Mouse (Mus musculus) lung, embryonic 15.5 days (tissue): ENCODE results near the gene 1700016D06Rik. TPM values are rescaled to one million over a fixed set of nuclear protein-coding genes. Genes with fewer than 3 reads are reported as not detected.
"Not testable (repeated sequence)": the region's sequence is repeated elsewhere in the genome, so short reads cannot be mapped to it uniquely, and the experiment has no call there.

Experiments used
- ATAC-seq: fragments of 200-750 bp; cut with Nextera tagmentation; 2 replicates; pipeline ENCODE4 v1.8.0; 2017; ENCODE audit warnings: moderate number of reproducible peaks, borderline replicate concordance; ENCODE audit not compliant: low FRiP score, low TSS enrichment; ENCODE audit errors: extremely low read depth
- H3K27ac ChIP-seq: fragments of 300-500 bp; sonication (generic); 2 replicates; pipeline ENCODE4 v1.5.1; 2015; ENCODE audit warnings: moderate library complexity, mild to moderate bottlenecking, inconsistent platforms
- H3K27me3 ChIP-seq: fragments of 300-500 bp; sonication (generic); 2 replicates; pipeline ENCODE4 v1.6.1; 2015; ENCODE audit warnings: inconsistent platforms
- H3K36me3 ChIP-seq: fragments of 300-500 bp; sonication (generic); 2 replicates; pipeline ENCODE4 v1.6.1; 2015; ENCODE audit warnings: inconsistent platforms
- H3K4me1 ChIP-seq: fragments of 300-500 bp; sonication (generic); 2 replicates; pipeline ENCODE4 v1.6.1; 2015; ENCODE audit warnings: inconsistent platforms
- H3K4me2 ChIP-seq: fragments of 300-500 bp; sonication (generic); 2 replicates; pipeline ENCODE4 v1.6.1; 2015; ENCODE audit warnings: inconsistent platforms, mild to moderate bottlenecking, moderate library complexity
- H3K4me3 ChIP-seq: fragments of 300-500 bp; sonication (generic); 2 replicates; pipeline ENCODE4 v1.5.1; 2015; ENCODE audit warnings: mild to moderate bottlenecking, inconsistent platforms
- H3K9ac ChIP-seq: fragments of 300-500 bp; sonication (generic); 2 replicates; pipeline ENCODE4 v1.6.1; 2015; ENCODE audit warnings: inconsistent platforms
- H3K9me3 ChIP-seq: fragments of 300-500 bp; sonication (generic); 2 replicates; pipeline ENCODE4 v1.6.1; 2016; ENCODE audit warnings: inconsistent platforms
- WGBS: fragments of 180-500 bp; shearing (Covaris S2); methylation state at CpG from one replicate; pipeline ENCODE4 v1.1.7; 2015; 5-methylcytosine and 5-hydroxymethylcytosine counted together
- polyA plus RNA-seq: library from polyadenylated mRNA; unstranded; fragments of >200 nt; fragmentation: Nextera tagmentation; extraction: Ambion mirVana; gene quantifications from 2 replicates; pipeline ENCODE4 v1.2.1, GENCODE M21; 2015

Gene 1700016D06Rik
- polyA plus RNA-seq, 1 experiment from 2014 or later = not detected

DNA sequence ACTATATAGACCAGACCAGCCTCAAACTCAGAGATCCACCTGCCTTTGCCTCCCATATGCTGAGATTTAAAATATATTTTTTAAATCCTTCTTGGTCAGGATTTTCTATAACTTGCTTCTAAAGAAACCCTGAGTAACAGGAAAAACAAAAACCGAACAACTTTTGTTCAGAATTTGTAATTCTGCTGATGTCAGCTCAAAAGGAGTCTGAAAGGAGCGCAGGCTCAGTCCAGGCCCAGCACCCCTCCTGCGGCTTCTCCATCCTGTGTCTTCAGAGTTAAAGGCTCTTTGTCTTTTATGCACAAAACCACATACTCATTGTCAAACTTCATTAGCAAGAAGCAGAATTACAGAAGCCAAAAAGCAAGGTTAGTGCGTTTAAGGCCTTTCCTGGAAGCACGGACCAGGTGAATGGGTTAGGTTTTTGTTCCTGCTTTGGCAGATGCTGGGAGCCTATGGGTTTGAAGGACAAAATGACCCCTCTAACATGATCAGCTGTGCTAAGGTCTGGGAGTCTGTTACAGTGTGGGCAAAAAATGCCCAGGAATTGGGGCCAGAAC lies 1.3 kb downstream of the 1700016D06Rik start:
- H3K4me2 ChIP-seq = no peak overlapping the region
- no peaks in the 10 kb centered on the region for H3K36me3 ChIP-seq
- H3K27ac ChIP-seq = no peak overlapping the region
- H3K4me1 ChIP-seq = no peaks in the 10 kb centered on the region
- no peak overlapping the region for H3K9ac ChIP-seq
- 89% methylated on average over 5 of the region's 5 CpGs for WGBS
- peaks cover 19% of the 10 kb centered on the region; the same call in 1 of the 2 replicates for H3K27me3 ChIP-seq
- ATAC-seq = no peak
- no peaks in the 10 kb centered on the region for H3K9me3 ChIP-seq
- H3K4me3 ChIP-seq = no peak overlapping the region

DNA sequence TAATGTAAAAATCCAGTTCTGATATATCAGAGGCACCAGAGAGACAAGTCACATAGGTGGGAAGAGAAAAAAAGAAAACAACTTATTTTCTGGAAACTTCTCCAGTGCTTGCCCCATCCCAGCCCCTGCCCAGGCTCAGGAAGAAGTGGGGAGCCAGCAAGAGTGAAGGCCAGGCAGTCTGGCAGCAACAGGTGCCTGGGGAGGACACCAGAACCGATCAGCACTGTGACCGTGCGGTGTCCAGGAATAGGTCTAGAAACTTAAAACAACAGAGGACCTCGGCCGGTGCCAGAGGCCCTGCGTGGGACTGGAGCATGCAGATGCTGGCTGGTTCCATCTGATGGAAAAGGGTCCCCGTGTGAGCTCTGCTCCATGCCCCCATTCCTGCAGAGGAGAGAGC lies 3.4 kb downstream of the 1700016D06Rik start:
- H3K27ac ChIP-seq = no peak overlapping the region
- 90% methylated on average over 7 of the region's 7 CpGs for WGBS
- no peak for ATAC-seq
- H3K36me3 ChIP-seq = no peaks in the 10 kb centered on the region
- H3K4me3 ChIP-seq = no peak overlapping the region
- H3K9me3 ChIP-seq = no peaks in the 10 kb centered on the region
- no peak overlapping the region for H3K9ac ChIP-seq
- H3K27me3 ChIP-seq = peaks cover 19% of the 10 kb centered on the region; the same call in 1 of the 2 replicates
- no peak overlapping the region for H3K4me2 ChIP-seq
- H3K4me1 ChIP-seq = 0 out of 2 replicates have a peak, but pooled peaks cover under 1% of the 10 kb centered on the region

DNA sequence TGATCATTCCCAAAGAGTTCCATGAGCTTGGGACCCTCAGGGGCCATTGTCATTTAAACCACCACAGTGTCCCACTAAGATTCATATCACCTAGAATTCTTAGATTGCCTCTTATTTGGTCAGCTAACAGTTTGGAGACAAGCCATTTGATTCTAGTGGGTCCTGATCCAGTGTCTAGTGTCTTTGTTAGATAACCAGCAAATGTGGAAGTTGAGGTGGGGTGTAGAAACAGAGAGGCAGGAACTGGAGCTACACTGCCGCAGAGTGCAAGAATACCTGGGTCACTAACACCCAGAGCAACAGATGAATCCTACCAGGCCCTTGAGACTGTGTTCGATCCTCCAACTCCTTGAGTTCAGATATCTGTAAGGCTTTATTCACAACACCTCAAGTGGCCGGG lies 4.7 kb downstream of the 1700016D06Rik start:
- H3K9ac ChIP-seq = no peak overlapping the region
- WGBS = 82% methylated on average over 3 of the region's 3 CpGs
- H3K4me2 ChIP-seq = no peak overlapping the region
- H3K4me1 ChIP-seq = 0 out of 2 replicates have a peak, but pooled peaks cover 6% of the 10 kb centered on the region
- no peaks in the 10 kb centered on the region for H3K36me3 ChIP-seq
- H3K9me3 ChIP-seq = no peaks in the 10 kb centered on the region
- ATAC-seq = no peak
- peaks cover 18% of the 10 kb centered on the region; the same call in 1 of the 2 replicates for H3K27me3 ChIP-seq
- no peak overlapping the region for H3K4me3 ChIP-seq
- H3K27ac ChIP-seq = no peak overlapping the region

DNA sequence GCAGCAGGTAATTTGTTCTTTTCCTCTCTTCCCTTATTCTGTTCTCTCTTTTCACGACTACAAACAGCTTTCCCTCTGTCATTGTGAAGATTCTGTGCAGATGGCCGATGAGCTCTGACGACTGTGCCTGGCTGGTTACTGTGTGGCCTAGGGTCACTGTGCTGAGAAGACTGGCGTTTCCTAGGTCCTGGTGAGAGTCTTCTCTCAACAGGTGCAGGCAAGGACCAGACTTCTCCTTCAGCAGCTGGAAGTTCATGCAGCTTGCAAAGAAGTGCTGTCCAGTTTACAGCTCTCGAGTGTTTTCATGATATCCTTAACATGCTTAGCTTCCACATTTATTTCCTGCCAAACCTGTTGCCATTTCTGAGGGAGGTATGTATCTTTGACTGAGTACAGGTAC lies 6.9 kb downstream of the 1700016D06Rik start:
- Histone ChIP-seq H3K9ac (no peak overlapping the region), H3K36me3 (no peaks in the 10 kb centered on the region), H3K4me3 (no peak overlapping the region), H3K9me3 (no peaks in the 10 kb centered on the region), H3K4me1 (0 out of 2 replicates have a peak, but pooled peaks cover 6% of the 10 kb centered on the region), H3K27ac (no peak overlapping the region), H3K27me3 (peaks cover 6% of the 10 kb centered on the region; the same call in 1 of the 2 replicates), H3K4me2 (no peak overlapping the region)
- 63% methylated on average over 5 of the region's 5 CpGs for WGBS
- ATAC-seq = no peak

DNA sequence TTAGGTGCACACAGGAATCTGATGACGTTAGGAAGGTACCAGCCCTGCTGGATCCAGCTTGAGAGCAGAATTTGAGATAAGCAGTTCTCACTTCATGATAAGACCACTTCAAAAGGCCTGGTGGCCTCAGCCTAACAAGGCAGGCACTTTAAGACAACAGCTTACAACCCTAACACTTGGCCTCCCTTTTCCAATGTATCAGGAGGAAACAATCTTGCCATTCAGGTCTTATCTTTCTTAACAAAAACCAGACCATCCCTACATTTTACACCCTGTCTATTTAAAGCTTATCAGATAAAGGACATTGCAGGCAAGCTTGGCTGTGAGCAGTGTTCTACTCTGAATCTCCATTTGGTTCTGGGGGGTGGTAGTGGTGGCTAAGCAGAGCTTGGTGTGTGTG lies 8.4 kb downstream of the 1700016D06Rik start:
- no peak overlapping the region for H3K4me3 ChIP-seq
- H3K27ac ChIP-seq = no peak overlapping the region
- 4% methylated on average over 1 of the region's 1 CpGs for WGBS
- no peak for ATAC-seq
- H3K9me3 ChIP-seq = no peaks in the 10 kb centered on the region
- H3K9ac ChIP-seq = no peak overlapping the region
- H3K4me2 ChIP-seq = no peak overlapping the region
- no peaks in the 10 kb centered on the region for H3K36me3 ChIP-seq
- H3K27me3 ChIP-seq = no peaks in the 10 kb centered on the region; the same call in 1 of the 2 replicates
- H3K4me1 ChIP-seq = 0 out of 2 replicates have a peak, but pooled peaks cover 6% of the 10 kb centered on the region

DNA sequence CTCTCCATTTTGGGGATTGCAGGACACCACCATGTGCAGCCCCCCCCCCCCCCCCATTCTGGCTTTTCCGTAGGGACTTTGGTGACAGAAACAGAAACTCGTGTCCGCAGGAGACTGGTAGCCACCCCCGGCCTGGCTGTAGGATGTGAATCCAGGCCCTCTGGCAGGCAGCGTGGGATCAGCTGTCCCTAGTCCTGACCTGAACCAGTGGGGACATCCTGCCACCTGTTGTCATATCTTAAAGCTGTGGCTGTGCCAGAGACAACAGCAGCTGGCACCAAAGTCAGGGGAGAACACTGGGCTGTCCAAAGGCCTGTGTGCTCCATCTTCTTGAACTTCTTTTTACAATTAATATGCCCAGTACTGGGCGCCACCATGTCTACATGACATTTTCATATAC lies 9.1 kb downstream of the 1700016D06Rik start:
- ATAC-seq = no peak
- Histone ChIP-seq H3K4me1 (0 out of 2 replicates have a peak, but pooled peaks cover 6% of the 10 kb centered on the region), H3K27ac (no peak overlapping the region), H3K36me3 (no peaks in the 10 kb centered on the region), H3K4me2 (no peak overlapping the region), H3K9me3 (no peaks in the 10 kb centered on the region), H3K27me3 (no peaks in the 10 kb centered on the region), H3K4me3 (no peak overlapping the region), H3K9ac (no peak overlapping the region)
- 80% methylated on average over 6 of the region's 6 CpGs for WGBS

DNA sequence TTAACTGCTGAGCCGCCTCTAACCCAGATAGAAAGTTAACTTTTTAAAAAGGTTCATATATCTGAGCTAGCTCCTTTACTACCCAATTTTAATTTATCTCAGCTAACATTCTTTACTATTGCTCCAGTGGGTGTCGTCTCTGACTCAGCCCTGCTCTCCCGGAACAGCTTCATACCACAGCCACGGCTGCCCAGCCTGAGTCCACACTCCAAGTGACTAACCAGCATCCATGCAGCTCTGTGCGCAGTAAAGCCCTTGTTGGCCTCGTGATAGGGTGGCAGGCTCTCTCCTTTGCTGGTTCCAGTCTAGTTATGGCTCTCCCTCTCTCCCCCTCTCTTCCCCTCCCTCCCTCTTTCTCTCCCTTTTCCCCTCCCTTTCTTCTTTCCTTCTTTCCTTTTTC lies 9.6 kb downstream of the 1700016D06Rik start:
- Histone ChIP-seq H3K36me3 (no peaks in the 10 kb centered on the region), H3K4me1 (0 out of 2 replicates have a peak, but pooled peaks cover 6% of the 10 kb centered on the region), H3K4me3 (no peak overlapping the region), H3K27me3 (no peaks in the 10 kb centered on the region), H3K4me2 (no peak overlapping the region), H3K27ac (no peak overlapping the region), H3K9me3 (no peaks in the 10 kb centered on the region), H3K9ac (no peak overlapping the region)
- no peak for ATAC-seq
- WGBS = 74% methylated on average over 6 of the region's 6 CpGs

DNA sequence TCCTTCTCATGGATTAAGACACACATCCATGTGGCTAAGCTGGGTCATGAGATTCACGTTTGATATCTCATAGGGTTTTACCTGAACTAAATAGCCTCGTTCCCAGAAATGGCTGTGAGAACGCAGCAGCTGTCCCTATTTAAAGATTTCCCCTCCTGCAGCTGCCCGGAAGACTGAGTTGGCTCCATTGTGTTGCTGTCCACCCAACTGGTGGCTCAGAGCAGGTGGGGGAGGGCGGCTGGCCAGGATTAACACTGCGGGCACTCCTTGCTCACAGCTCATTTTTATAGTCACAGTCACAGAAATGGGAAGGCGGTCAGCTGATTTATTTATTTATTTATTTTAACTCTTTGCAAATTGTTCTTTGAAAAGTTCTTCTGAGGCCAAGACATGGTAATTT lies 10.9 kb downstream of the 1700016D06Rik start:
- Histone ChIP-seq H3K9ac (no peak overlapping the region), H3K27me3 (no peaks in the 10 kb centered on the region), H3K9me3 (no peaks in the 10 kb centered on the region; the same call in 1 of the 2 replicates), H3K27ac (no peak overlapping the region), H3K36me3 (no peaks in the 10 kb centered on the region), H3K4me2 (no peak overlapping the region), H3K4me1 (0 out of 2 replicates have a peak, but pooled peaks cover 6% of the 10 kb centered on the region), H3K4me3 (no peak overlapping the region)
- 49% methylated on average over 7 of the region's 7 CpGs for WGBS
- ATAC-seq = no peak

DNA sequence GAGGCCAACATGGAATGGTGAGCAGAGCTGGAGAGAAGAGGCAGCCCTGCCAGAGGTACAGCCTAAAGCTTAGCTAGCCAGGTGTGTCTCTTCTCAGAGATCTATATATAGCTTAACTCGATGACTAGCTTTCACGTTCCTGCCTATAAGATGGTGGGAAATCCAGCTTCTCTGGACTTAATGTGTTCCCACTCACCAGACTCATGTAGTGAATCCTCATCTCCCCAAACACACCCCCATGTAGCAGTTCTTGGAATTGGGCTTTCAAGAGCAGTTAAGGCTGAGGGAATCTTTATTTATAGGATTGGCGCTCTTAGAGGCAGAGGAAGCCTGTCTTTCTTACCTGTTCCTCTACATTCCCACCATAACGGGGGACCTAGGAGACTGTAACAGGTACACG lies 13.6 kb downstream of the 1700016D06Rik start:
- Histone ChIP-seq H3K4me1 (0 out of 2 replicates have a peak, but pooled peaks cover 3% of the 10 kb centered on the region), H3K36me3 (no peaks in the 10 kb centered on the region), H3K27me3 (no peaks in the 10 kb centered on the region), H3K9ac (no peak overlapping the region), H3K4me2 (no peak overlapping the region), H3K9me3 (no peaks in the 10 kb centered on the region; the same call in 1 of the 2 replicates), H3K4me3 (no peak overlapping the region), H3K27ac (no peak overlapping the region)
- ATAC-seq = no peak
- 93% methylated on average over 5 of the region's 5 CpGs for WGBS

DNA sequence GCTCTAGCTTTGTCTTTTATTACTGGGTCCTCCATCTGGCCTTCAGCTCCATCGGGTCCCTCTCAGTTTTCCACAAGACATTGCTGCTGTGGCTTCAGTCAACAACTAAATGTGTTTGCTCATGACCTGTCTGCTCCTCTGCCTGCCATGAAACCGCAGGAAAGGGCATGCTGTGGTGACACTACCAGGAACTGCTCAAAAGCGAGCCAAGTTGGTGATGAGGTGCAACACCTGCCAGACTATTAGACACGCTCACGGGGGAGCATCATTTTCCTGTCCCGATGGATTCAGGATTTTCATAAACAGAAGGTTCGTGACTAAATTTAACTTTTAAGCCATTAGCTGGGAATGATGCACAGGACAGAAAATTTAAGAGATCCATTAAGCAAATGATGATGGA lies 16.3 kb downstream of the 1700016D06Rik start:
- Histone ChIP-seq H3K4me3 (no peak overlapping the region), H3K9me3 (no peaks in the 10 kb centered on the region; the same call in 1 of the 2 replicates), H3K36me3 (no peaks in the 10 kb centered on the region), H3K4me2 (no peak overlapping the region), H3K4me1 (no peaks in the 10 kb centered on the region), H3K9ac (no peak overlapping the region), H3K27ac (no peak overlapping the region), H3K27me3 (no peaks in the 10 kb centered on the region)
- 74% methylated on average over 7 of the region's 7 CpGs for WGBS
- ATAC-seq = no peak

DNA sequence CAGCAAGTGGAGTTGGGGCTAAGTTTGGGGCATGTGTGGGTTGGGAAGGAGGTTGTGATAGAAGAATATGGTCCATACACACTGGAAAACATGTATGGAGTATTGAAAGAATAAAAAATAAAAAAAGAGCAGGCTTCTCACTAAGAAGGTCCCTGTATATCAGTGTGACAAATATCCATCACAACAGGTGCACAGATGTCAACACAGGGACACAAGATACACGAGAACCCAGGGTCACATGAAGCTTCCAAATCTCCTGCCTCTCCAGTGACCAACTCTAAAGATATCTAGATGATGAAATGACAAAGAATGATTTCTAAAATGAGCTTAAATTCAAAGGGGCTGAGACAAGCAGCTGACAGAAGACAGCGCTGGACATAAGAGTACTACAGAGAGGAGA lies 32.6 kb downstream of the 1700016D06Rik start:
- H3K9me3 ChIP-seq = no peaks in the 10 kb centered on the region
- 61% methylated on average over 2 of the region's 2 CpGs for WGBS
- H3K4me2 ChIP-seq = no peak overlapping the region
- H3K27me3 ChIP-seq = no peaks in the 10 kb centered on the region
- no peak overlapping the region for H3K27ac ChIP-seq
- no peak overlapping the region for H3K4me3 ChIP-seq
- no peaks in the 10 kb centered on the region for H3K36me3 ChIP-seq
- no peak for ATAC-seq
- no peaks in the 10 kb centered on the region for H3K4me1 ChIP-seq
- H3K9ac ChIP-seq = no peak overlapping the region

DNA sequence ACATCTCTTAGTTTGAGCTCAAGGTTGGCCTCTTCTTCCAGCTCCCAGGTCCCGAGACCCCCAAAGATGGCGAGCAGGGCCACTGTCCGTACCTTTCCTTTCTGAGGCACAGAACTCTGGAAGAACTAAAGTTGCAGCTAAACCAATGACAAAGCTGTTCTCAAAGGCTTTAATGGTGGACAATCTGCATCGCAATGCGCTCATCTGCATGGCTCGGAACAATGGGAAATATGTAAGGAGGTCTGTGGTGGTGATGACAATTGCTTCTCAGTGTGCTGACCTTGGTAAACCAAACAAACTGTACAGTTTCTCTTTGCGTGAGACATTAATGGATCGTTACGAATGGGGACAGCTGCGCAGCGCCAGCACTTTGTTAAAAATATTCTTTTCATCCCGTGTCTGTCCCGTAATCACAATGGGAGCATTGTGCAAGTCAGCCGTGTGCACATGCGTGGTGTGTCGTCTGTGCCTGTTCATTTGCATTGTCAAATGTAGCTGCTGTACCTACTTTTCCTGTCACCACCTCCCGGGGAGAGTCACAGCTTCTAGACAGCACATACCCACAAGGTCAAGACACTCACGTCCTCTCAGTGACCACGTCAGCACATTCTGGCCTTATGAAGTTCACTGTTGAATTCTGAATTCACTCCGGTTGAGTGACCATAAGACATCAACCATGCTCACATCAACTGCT lies 34.7 kb downstream of the 1700016D06Rik start:
- not testable (repeated sequence) for H3K4me3 ChIP-seq, H3K4me1 ChIP-seq, H3K27ac ChIP-seq, H3K9ac ChIP-seq, H3K36me3 ChIP-seq, H3K9me3 ChIP-seq, H3K4me2 ChIP-seq, ATAC-seq, H3K27me3 ChIP-seq
- WGBS = 79% methylated on average over 20 of the region's 20 CpGs
